Mouse (Mus musculus) right cerebral cortex, adult 18-20 months (tissue): Measurements from ENCODE around the gene Slc33a1.

ENCODE experiments used
- DNase-seq: peaks from one replicate; pipeline ENCODE4 v3.0.0; 2022; ENCODE audit warnings: mixed read lengths

Slc33a1 gene

DNA sequence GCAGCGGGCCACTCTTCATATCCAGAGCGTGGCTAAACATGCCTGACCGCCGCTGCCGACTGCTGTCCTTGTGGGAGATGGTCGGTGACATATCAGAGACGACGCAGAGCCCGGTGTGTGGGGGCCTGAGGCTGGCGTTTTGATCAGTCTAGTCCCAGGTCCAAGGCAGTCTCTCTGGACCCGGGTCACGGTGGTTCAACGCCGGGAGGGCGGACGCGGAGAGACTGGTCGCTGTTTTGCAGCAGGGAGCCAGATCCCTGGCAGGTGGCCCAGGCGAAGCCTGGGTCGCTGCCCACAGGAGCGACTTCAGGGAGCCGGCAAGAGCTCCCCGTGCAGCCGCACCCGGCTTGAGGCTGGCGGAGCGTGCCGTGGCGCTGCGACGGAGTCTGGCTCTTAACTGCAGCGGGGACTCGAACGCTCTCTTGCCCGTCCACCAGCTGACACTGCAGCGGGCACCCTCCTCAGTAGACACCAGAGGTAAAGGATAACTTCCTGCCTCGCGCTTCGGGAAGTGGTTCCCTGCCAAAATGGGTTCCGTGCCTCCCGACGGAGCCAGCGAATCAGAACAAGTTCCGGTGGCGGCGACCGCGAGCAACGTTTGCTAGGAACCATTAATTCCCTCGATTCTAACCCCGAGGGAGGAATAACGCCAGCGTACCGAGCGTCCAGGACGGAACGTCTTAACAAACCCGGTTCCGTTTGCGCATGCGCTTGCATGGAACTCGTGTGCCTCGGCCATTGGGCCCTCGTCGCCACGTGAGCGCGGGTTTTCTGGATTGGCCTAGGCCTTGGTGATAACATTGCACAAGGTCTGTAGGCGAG is at the start of gene Slc33a1:
Gene Slc33a1, minus strand, starts transcription at position 669 of the 822 bp plus-strand sequence.
- DNase-seq = peak; percentile 99

DNA sequence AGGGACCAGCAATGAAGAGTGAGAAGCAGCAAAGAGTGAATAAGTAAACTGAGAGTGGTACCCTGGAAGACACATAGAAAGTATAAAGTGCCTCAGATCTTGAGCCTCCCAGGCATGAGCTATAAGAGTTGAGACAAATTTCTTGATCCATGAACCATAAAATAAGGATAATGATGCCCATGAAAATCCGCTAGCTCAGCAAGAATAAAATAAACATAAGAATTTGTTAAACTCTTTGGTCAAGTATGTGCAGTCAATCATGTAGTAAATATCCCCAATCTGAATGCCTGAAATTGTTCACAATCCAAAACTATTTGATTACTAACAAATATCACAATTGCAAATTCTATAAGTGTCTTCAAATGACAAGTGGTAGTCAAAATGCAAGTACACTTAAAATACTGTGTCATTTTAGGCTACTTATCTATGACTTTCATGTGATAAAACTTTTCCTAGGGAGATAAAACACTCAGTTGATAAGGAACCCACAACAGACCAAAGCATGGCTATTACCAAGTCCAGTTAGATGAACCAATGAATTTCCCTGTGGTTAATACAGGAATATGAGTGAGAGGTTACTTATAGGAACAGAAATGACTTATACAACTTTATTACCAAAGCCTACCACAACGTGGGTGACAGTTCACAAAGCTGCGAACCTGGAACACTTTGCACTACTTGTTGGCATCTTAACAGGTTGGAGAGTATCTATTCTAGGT is 24.3 kb upstream of the Slc33a1 start:
- no peak for DNase-seq

DNA sequence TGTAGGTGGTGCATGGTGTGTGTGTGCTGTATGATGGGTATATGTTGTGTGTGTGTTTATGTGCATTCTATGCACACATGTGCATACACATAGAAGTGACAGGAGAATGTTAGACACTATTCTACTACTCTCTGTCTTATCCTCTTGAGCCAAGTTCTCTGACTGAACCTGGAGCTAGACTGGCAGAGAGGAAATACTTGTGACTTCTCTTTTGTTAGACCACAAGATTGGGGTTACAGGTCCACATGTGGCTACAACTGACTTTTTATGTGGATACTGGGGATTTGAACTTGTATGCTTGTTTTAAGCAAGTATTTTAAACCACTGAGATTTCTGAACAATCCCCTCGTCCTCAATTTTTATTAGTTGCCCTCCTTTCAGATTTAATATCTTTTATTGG is 22.1 kb upstream of the Slc33a1 start:
- DNase-seq = no peak

DNA sequence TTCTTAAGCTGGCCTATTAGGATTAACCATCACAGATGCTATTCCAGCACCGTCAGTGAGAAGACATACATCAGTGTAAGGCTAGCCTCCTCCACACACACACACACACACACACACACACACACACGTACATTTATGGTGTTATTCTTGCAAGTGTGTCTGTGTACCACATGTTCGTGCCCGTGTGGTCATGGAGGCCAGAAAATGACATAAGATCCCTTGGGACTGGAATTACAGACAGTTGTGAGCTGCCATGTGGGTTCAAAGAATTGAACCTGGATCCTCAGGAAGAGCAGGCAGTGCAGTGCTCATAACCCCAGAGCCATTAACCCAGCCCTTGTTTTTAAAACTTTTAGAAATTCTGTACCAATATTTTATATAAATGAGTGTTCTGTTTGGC is 13.3 kb upstream of the Slc33a1 start:
- DNase-seq = no peak

DNA sequence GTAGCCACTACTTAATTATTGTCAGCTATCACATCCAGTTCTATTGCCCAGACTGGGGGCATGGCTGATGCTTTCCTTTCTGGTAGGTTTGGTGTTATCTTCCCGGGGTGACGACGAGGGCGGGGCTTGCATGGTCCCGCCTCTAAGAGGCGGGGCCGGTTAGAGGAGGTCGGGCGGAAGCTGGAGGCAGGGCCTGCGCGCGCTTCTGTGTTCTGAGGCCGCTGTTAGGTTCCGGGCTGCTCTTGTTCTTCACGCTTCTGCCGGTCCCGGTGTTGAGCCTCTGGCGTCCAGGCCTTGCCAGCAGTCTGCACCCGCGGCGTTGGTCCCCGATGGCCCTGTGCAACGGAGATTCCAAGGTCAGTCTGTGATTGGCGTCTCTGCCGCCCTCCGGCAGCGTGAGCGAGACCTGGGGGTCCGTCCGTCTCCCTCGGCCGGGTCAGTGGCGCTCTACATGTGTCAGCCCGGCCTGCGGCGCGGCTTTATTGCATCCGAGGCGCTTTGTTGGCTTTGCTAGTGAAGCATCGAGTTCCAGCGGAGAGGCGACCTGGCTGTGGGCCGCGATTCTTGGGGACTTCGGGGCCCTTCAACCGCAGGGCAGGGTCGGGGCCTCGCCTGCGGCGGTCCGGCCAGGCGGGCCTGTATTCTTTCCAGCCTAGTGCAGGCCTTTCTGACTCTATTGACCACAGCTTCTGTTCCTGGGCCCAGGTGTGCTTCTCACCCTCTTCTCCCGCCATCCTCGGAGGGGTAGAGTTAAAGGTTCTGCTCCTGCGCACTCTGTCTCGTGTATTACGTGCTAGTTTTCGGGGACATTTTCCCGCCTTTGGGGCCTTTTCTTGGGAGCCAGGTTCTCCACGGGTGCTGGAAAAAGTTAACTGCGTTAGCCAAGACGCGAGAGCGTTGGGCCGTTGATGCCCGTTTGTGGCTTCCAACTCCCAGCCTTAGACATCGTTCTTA is 11.7 kb upstream of the Slc33a1 start, which contains the start of gene Gmps:
Gene Gmps, plus strand, starts transcription at position 152 of the 954 bp plus-strand sequence.
- peak; percentile 94 for DNase-seq

DNA sequence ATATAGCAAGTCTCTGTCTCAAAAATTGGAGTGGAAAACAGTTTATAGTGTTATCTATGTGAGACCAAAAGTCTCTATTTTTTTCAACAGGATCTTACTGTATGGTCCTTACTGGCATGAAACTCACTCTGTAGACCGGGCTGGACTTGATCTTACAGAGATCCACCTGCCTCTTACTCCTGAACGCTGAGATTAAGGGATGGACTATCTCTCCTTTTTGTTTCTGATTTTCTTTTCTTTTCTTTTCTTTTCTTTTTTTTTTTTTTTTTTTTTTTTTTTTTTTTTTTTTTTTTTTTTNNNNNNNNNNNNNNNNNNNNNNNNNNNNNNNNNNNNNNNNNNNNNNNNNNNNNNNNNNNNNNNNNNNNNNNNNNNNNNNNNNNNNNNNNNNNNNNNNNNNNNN is 1.4 kb upstream of the Slc33a1 start:
- no peak for DNase-seq

DNA sequence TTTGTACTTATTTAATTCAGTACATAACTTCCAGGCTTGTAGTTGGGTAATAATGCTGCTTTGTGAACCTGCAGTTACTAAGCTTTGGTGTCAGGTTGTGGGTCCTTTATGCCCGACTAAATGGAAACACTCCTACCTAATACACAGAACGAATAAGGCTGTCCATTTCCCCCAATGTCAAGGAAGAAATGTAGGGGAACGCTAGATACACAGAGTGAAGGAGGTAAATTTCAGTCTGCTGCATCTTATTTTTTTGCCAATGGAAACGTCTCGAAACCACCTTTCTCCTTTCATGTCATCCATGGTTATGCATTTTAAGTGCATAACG is 318 bp upstream of the Slc33a1 start:
- no peak for DNase-seq

DNA sequence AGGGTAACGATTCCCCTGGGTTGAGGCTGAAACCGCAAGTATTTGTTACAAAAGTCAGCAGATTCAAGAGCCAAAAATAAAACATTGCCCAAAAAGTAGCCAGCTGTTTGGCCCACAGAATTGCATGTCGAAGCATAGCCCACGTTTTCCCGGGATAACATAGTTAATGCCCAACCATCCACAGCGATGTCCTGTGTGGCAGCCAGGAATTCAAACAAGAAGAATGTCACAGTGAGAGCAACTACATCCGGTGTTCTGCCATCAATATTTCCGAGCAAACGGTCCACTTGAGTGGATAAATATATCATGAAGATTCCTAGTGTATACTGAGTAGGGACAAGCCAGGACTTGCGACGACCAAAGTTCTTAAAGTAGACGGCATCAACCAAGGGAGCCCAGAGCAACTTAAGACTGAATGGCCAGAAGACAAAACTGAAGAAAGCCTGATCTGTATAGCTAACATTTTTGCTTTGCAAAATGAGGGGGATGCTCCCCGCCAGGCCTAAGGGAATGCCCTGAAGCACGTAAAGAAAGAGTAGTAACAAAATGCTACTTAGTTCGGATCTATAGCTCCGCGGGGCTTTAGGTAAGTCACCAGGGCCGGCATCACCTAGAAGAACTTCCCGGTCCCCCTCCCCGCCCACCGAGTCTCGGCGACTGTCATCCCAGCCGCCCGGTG is 1.0 kb downstream of the Slc33a1 start:
- DNase-seq = no peak

DNA sequence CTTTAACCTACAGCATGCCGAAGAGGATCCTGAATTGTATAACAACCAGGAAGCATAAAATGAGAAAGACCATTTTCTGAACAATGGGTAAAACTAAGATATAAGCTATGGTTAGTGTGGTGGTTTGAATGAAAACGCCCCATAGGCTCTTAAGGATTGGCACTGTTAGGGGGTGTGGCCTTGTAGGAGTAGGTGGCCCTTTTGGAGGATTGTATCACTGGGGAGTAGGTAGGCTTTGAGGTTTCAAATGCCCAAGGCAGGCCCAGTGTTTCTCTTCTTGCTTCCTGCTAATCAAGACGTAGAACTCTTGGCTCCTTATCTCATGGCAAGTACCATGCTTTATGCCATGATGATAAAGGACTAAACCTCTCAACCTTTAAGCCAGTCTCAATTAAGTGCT is 14.7 kb downstream of the Slc33a1 start:
- DNase-seq = no peak

DNA sequence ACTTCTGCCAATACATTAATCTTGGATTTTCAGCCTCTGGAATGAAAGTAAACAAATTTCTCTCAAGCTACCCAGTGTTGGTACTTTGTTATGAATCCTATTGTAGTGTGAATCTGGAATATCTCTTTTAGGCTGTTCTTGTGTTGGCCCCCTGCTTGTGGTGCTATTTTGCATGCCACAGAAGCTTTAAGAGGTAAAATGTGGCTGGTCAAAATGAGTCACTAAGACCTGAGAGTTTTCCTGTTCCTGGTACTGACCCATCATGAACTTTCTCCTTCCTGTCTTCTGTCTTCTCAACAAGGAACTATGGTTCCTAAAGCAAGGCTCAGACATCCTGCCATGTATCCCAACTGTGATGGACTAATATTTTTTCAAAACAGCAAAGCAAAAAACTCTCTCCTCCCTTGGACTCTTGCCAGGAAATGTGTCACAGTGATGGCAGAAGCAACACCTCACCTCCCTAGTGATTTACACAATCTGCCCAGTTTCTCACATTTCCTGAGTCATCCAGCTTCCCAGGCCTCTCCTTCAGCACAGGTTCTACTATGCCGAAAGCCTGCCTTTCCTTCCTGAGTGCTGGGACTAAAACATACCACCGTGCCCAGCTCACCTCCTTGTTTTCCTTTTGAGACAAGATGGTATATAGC is 23.2 kb downstream of the Slc33a1 start:
- DNase-seq = peak; percentile 76

DNA sequence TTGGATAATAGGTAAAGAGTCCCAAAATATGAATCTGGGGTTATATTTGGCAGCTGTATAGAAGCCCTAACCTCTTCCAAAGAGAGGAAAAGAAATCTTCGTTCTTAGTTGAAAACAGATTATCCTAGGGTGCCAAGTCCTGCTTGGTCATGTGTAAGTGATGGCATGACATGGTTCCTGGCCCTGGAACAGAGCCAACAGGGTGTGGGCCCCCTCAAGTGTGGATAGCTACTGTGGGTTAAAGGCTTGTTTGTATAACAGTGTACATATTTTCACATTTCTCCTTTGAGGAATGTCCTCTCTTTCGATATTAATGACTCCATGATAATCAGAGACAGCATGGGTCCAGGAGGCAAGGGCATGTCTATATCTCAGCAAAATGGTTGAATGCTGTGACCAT is 25.6 kb downstream of the Slc33a1 start:
- DNase-seq = no peak

DNA sequence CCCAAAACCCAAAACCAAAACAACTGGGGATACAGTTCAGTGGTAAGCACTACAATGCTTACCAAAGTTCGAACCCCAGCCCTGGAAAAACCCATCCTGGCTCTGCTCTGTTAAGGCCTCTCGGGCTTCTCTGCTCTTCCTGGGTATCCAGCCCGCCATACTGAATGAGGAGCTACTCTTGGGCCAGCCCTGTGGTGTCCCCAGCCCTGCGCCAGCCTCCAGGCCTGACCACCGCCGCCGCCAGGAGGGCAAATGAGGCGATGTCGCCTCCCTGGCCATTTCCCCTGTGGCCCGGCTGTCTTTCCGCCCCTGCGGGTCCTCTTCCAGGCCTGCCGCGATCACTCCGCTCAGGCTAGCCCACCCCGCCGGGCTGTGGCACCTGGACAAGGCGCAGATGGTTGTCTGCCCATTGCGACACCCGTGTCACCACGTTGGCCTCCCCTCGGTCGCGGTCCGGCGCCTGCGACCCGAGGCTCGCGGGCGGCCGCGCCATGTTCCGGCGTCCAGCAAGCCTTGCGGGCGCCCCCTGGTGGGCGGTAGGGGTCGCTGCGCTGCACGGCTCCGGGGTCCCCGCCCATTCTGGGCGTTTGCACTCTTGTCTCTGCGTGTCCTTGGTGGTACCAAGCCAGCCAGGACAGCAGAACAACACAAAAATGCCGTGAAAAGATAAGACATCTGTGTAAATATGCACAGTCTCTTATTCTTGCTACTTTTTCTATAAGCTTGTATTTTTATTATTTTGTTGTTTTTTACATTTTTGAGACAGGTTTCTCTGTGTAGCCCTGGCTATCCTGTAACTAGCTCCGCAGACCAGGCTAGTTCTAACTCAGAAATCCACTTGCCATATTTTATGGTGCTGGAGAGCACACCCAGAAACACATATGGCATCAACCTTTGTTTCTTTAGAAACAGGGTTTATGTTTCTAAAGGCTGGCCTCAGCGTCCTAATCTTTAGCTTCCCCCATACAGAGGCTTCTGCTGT is 35.4 kb downstream of the Slc33a1 start, which contains the start of gene E130311K13Rik:
Gene E130311K13Rik, minus strand, starts transcription at position 595 of the 982 bp plus-strand sequence.
- peak; percentile 88 for DNase-seq

DNA sequence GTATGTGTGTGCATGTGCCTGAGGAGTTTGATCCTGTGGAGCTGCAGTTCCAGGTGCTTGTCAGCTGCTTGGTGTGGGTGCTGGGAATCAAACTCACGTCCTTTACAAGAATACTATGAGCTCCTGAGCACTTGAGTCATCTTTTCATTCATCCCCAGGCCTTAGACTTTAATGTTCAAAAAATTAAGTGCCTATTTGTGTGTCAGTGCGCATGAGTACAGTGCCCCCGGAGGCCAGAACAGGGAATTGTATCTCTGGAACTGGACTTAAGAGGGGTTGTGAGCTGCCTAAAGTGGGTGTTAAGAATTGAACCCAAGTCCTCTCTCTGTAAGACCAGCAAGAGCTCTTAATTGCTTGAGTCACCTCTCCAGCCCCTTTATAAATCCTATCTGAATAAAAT is 44.9 kb downstream of the Slc33a1 start:
- DNase-seq = no peak

DNA sequence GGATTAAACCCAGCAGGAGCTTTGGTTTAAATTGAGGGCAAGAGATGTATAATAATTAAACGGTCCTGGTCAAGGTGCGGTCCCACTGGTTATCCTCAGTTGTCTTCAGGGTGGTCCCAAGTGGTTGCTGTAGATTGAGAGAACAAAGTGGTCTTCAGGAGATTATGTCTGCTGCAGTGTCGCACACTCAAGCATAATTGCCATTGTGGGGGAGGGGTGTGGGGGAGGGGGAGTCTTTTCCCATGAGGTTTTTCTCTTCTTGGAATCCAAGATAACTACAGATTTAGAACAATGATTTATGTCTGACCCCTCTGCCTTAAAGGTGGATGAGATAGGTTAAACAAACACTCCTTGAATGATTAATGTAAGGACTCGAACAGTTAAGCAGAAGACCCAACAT is 54.3 kb downstream of the Slc33a1 start:
- no peak for DNase-seq

DNA sequence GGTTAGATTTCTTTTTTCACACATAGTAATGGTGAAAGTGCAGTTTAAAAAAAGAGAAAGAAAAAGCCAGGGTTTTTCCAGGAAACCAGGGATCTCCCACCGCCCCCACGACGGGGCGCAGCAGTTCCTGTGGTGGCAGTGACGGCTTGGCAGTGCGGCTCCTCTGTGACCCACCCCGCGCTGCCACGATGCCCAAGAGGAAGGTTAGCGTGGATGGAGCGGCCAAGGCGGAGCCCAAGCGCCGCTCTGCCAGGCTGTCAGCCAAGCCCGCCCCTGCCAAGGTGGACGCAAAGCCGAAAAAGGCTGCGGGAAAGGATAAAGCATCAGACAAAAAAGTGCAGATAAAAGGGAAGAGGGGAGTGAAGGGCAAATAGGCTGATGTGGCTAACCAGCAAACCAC is 59.3 kb downstream of the Slc33a1 start:
- DNase-seq = peak; percentile 9

DNA sequence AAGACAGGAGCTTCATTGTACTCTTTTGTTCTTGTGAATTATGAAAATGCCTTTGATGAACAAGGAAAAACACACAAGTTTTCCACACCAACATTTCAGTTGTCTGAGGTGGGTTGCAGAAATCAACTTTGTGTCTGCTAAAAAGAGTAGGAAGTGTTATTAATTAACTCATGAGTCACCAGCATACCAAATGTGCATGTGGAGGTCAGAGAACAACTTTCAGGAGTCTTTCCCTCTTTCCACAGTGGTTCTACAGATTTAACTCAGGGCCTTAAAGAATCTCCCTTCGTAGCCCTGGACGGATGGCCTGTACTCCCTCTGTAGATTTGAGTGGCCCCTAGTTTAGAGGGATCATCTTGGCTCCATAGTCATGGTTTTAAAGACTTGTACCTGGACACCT is 60.4 kb downstream of the Slc33a1 start:
- DNase-seq = no peak

DNA sequence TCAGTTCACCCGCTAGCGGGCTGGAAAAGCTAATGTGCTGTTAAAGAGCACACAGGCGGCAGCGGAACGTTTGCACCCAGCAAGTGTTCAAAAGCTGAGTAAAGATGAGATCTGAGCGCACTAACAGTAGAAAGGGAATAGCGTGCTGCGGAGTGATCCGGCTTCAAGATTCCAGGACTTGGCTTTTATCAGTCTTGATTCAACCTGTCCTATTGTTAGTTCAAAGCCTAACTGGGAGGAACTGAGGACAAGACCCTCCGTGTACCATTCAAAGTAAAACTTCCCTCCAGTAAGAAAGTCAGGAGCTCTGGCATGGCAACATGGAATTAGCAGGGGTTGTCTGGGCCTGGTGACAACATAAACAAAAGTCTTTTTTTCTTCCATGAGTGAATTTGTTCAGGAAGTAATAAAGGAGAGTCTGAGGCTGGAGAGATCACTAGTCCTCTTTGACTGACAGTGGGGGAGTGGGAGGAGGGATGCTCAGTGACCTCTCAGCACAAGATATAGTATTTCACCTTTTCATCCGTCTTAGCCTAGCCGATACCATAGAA is 64.5 kb downstream of the Slc33a1 start:
- DNase-seq = peak; percentile 9

DNA sequence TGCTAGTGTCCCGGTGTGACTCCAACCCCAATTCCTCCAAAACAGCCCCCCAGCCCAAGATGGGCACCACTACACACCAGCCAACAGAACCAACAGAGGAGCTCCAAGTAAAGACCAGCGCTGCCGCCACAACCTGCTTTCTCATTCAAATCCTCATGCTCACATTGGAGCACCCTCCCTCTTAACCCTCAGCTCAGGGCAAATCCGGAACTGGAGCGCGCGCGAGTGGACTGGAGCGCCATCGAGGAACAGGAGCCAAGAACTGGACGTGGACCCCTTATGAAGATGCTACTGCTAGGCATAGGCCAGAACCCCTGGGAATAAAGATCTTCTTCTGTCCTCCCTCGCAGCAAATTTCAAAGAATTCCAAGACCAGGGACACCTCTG is 65.3 kb downstream of the Slc33a1 start, which contains the start of gene Plch1:
Gene Plch1, minus strand, starts transcription at position 164 of the 387 bp plus-strand sequence.
- DNase-seq = peak; percentile 33

DNA sequence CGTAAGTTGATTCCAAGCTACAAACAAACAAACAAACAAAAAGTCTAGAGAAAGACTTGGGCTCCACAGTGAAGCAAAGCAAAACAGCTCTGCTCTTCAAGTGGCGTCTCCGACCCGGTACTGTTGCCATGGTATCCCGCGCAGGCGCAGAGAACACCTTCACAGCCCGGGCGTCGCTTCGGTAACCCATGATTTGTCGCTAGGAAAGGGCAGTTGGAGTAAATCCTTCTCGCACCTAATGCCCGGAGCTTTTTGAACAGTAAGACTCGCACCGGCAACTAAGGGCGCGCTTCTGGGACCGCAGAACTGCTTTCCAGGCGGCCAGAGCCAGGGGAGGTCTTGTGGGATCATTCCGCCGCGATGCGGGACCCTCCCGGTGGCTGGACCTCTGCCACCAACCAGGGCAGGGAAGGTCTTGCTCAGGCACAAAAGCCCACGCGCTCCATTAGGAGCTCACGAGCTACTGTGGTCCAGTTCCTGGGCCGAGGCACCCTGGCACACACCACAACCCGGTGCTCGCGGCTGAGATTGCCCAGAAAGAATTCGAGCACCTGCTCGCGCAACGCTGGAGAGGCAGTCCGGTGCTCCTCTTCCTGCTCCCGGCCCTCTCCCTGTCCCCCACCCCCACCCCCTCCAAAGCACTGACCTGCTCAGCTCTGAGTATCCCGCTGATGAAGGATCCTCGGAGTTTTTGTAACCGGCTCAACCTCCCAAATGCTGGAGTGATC is 65.8 kb downstream of the Slc33a1 start:
- DNase-seq = peak; percentile 89

DNA sequence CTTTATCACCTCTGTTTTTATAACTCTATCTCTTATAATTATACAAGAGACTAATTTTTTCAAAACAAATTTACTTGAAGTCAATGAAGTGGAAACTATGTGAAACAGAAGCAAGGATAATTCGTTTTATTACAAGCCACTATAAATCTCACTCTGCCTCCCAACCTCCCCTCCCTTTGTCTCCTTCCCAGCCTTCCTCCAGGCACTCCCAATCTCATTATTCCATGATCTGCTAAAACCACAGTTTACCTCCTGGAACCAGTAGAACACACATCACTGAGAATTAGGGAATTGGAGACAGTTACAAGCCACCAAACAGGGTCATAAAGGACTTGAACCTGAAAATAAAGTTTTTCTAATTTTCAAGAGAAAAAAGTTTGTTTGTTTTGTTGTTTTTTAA is 67.4 kb downstream of the Slc33a1 start:
- DNase-seq = no peak
